29 mouse cellular contexts compared by ENCODE assay signal in the genomic region with DNA sequence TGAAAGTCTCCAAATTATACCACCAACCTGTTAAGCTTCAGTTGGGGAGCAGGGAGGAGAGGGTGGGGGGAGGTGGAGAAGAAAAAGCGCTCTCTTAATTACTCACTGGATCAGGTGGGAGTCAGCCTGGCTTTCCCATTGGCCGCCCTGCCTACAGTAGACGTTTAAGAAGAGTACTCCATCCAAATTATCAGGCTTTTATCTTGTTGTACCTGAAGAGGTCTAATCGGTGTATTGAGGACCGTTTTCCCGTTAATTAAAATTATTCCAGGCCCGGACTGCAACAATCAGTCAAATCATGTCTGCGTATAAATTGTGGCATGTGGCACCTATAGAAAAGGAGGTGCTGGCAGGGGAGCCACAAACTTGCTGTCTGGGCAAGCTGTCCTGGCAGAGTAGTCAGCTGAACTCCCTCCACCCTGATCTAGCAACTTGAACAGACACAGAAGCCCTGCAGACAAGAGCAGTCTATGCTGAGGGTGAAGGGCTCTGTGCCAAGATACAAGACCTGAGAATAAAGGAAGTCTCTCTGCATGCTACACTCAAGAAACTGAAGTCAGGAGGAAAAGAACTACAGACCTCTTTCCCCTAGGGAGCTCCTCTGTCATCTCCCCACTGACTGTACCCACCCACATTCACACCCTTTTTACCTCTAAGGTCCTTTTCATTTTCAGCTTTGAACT. TPM values are rescaled to one million over a fixed set of nuclear protein-coding genes. Genes with fewer than 3 reads are reported as not detected.
DNase-seq lines count a peak whose midpoint lies in the region; ATAC-seq and TF ChIP-seq lines count a peak whose summit lies in the region.
"Had no signal": no experiment of that assay in that cellular context is flagged by ENCODE, and none has a peak within 500 bp of the region (broad histone marks: within the 10 kb centered on the region; RNA-seq: fewer than 3 reads in every experiment).

TSS of gene Tbx19 (minus strand) at position 51 of the 683 bp plus-strand sequence.

- no peaks in the 10 kb centered on the region for H3K4me1 ChIP-seq in midbrain, postnatal 0 days (ENCODE audit: insufficient read depth, low read length)
- no peaks in the 10 kb centered on the region for H3K4me1 ChIP-seq in midbrain, embryonic 13.5 days (replicated peaks)
- no peaks in the 10 kb centered on the region for H3K4me1 ChIP-seq in MEL (ENCODE audit: control insufficient read depth in 1 of 2, insufficient read depth in 2 of 2, low read length in 2 of 2)
- H3K4me1 ChIP-seq in kidney, adult 2 months (ENCODE audit: control insufficient read depth, insufficient read depth, low read length), result no peaks in the 10 kb centered on the region
- H3K4me1 ChIP-seq: heart, embryonic 10.5 days; hindbrain, embryonic 10.5 days; limb, embryonic 15.5 days; megakaryocyte, embryonic 14.5 days had no signal

- no peak within 1 kb of the TSS for H3K27ac ChIP-seq in midbrain, postnatal 0 days (ENCODE audit: low read depth, low read length)
- no peak within 1 kb of the TSS for H3K27ac ChIP-seq in midbrain, embryonic 13.5 days
- H3K27ac ChIP-seq in MEL (ENCODE audit: control insufficient read depth, low read depth, low read length), result no peak within 1 kb of the TSS
- H3K27ac ChIP-seq in kidney, adult 2 months (ENCODE audit: insufficient read depth, low read depth, low read length), result no peak within 1 kb of the TSS
- H3K27ac ChIP-seq: heart, embryonic 10.5 days; hindbrain, embryonic 10.5 days; kidney, postnatal 0 days; limb, embryonic 15.5 days; liver, embryonic 14.5 days had no signal

- TF ChIP-seq CTCF in midbrain, postnatal 0 days (IDR thresholded peaks at IDR 0.05), result no peak
- TF ChIP-seq CTCF in MEL (IDR thresholded peaks at IDR 0.05 in 2 of 3, conservative IDR thresholded peaks at IDR 0.05 in 1 of 3; ENCODE audit: control insufficient read depth in 1 of 3, insufficient read depth in 1 of 3, low read depth in 2 of 3, low read length in 3 of 3, poor library complexity in 1 of 3, severe bottlenecking in 1 of 3), result no peak
- no peak for TF ChIP-seq CTCF in kidney, adult 2 months (conservative IDR thresholded peaks at IDR 0.05; ENCODE audit: insufficient read depth, insufficient read length, low read depth, low read length)

- 87% methylated on average over 8 of the region's 8 CpGs for WGBS in midbrain, postnatal 0 days
- 88% methylated on average over 8 of the region's 8 CpGs for WGBS in midbrain, embryonic 13.5 days
- 85% methylated on average over 8 of the region's 8 CpGs for WGBS in kidney, adult 2 months

- intact Hi-C loops in heart, postnatal 14 days (cut with DNase I), result no loop called here

- H3K79me2 ChIP-seq in MEL (ENCODE audit: control insufficient read depth, insufficient read depth, low read length, poor library complexity), result no peaks in the 10 kb centered on the region

- DNase-seq in heart, adult 11 months, result peak; percentile 69
- no peak for DNase-seq in heart, postnatal 14 days
- DNase-seq in midbrain, postnatal 0 days (ENCODE audit: low spot score), result peak; percentile 19
- peak; percentile 51 for DNase-seq in MEL (ENCODE audit: low read depth, low spot score)
- DNase-seq in splenic B cell, adult 2 months (ENCODE audit: low read depth, low spot score), result peak; percentile 17
- DNase-seq in kidney, adult 2 months, result no peak
- DNase-seq: adrenal gland, postnatal 10 days; B cell, adult 2 months; cerebellum, adult 2 months; cerebellum, postnatal 25 days; kidney, adult 18-20 months; layer of hippocampus, adult 9-11 months; left cerebral cortex, postnatal 4 days; lung, embryonic 14.5 days; thymus, adult 18-20 months had no signal

- no peak within 1 kb of the TSS for H3K4me3 ChIP-seq in midbrain, postnatal 0 days (ENCODE audit: low read depth, low read length)
- H3K4me3 ChIP-seq in midbrain, embryonic 13.5 days (replicated peaks), result no peak within 1 kb of the TSS
- H3K4me3 ChIP-seq in MEL (ENCODE audit: control insufficient read depth in 1 of 2, insufficient read depth in 1 of 2, low read depth in 2 of 2, low read length in 2 of 2), result no peak within 1 kb of the TSS
- no peak within 1 kb of the TSS for H3K4me3 ChIP-seq in kidney, adult 2 months (ENCODE audit: insufficient read depth, low read depth, low read length)
- H3K4me3 ChIP-seq: heart, embryonic 10.5 days; hindbrain, embryonic 10.5 days; limb, embryonic 15.5 days; megakaryocyte, embryonic 14.5 days had no signal

- H3K9me3 ChIP-seq in midbrain, postnatal 0 days (ENCODE audit: low read length), result no peaks in the 10 kb centered on the region
- no peaks in the 10 kb centered on the region for H3K9me3 ChIP-seq in midbrain, embryonic 13.5 days
- no peaks in the 10 kb centered on the region for H3K9me3 ChIP-seq in MEL (replicated peaks; ENCODE audit: insufficient read depth, low read length)
- H3K9me3 ChIP-seq: heart, embryonic 10.5 days; hindbrain, embryonic 10.5 days; limb, embryonic 15.5 days had no signal

- H3K9ac ChIP-seq in midbrain, postnatal 0 days (replicated peaks; ENCODE audit: low read length, poor library complexity, severe bottlenecking), result no peak within 1 kb of the TSS
- no peak within 1 kb of the TSS for H3K9ac ChIP-seq in midbrain, embryonic 13.5 days (replicated peaks)
- no peak within 1 kb of the TSS for H3K9ac ChIP-seq in MEL (ENCODE audit: control insufficient read depth, low read depth, low read length, poor library complexity, severe bottlenecking)
- H3K9ac ChIP-seq: limb, embryonic 15.5 days; liver, embryonic 14.5 days; lung, embryonic 14.5 days had no signal

- no peak within 1 kb of the TSS for H3K4me2 ChIP-seq in midbrain, postnatal 0 days (ENCODE audit: low read depth, low read length, poor library complexity, severe bottlenecking)
- no peak within 1 kb of the TSS for H3K4me2 ChIP-seq in midbrain, embryonic 13.5 days (replicated peaks)
- H3K4me2 ChIP-seq: limb, embryonic 15.5 days; lung, embryonic 14.5 days had no signal

- ATAC-seq in midbrain, postnatal 0 days (ENCODE audit: low FRiP score), result no peak
- no peak for ATAC-seq in midbrain, embryonic 13.5 days
- ATAC-seq: activated CD4-positive, CD25-positive, alpha-beta regulatory T cell, adult 4 months; inflammation-experienced regulatory T-cells, adult 6 months had no signal

- TF ChIP-seq POLR2A in MEL (IDR thresholded peaks at IDR 0.05; ENCODE audit: control insufficient read depth in 1 of 2, insufficient read depth in 1 of 2, low read depth in 1 of 2, low read length in 2 of 2, poor library complexity in 1 of 2), result no peak
- TF ChIP-seq POLR2A in kidney, adult 2 months (IDR thresholded peaks at IDR 0.05; ENCODE audit: low read depth, low read length), result no peak

- no peak for TF ChIP-seq EP300 in MEL (IDR thresholded peaks at IDR 0.05; ENCODE audit: low read depth in 1 of 2, low read length in 2 of 2)

- TF ChIP-seq RAD21 in MEL (IDR thresholded peaks at IDR 0.05; ENCODE audit: low read depth, low read length), result no peak

- no peaks in the 10 kb centered on the region for H3K27me3 ChIP-seq in midbrain, postnatal 0 days (ENCODE audit: insufficient read depth, low read length)
- no peaks in the 10 kb centered on the region for H3K27me3 ChIP-seq in midbrain, embryonic 13.5 days
- peaks cover 0 to 2% of the 10 kb centered on the region in 2 experiments; a peak in 1 of 4 replicates for H3K27me3 ChIP-seq in MEL (ENCODE audit: control insufficient read depth in 1 of 2, insufficient read depth in 2 of 2, low read length in 2 of 2)
- H3K27me3 ChIP-seq in splenic B cell, adult 2 months (ENCODE audit: control insufficient read depth, insufficient read depth, low read length, poor library complexity, severe bottlenecking), result no peaks in the 10 kb centered on the region
- no peaks in the 10 kb centered on the region for H3K27me3 ChIP-seq in kidney, adult 2 months (replicated peaks; ENCODE audit: control insufficient read depth, insufficient read depth, low read length)
- H3K27me3 ChIP-seq: limb, embryonic 15.5 days had no signal

- H3K36me3 ChIP-seq in midbrain, postnatal 0 days (ENCODE audit: insufficient read depth, low read length), result no peaks in the 10 kb centered on the region
- H3K36me3 ChIP-seq in midbrain, embryonic 13.5 days, result no peaks in the 10 kb centered on the region
- H3K36me3 ChIP-seq in MEL (ENCODE audit: control insufficient read depth in 1 of 2, insufficient read depth in 2 of 2, low read length in 2 of 2), result no peaks in the 10 kb centered on the region
- H3K36me3 ChIP-seq in splenic B cell, adult 2 months (ENCODE audit: control insufficient read depth, insufficient read depth, low read length, poor library complexity, severe bottlenecking), result no peaks in the 10 kb centered on the region
- no peaks in the 10 kb centered on the region for H3K36me3 ChIP-seq in kidney, adult 2 months (ENCODE audit: control insufficient read depth, insufficient read depth, low read length)
- H3K36me3 ChIP-seq: heart, embryonic 10.5 days; hindbrain, embryonic 10.5 days; limb, embryonic 15.5 days had no signal

TF ChIP-seq in MEL, 35 proteins besides CTCF, POLR2A, EP300 and RAD21 (continues in another document):
- TF ChIP-seq BHLHE40 (IDR thresholded peaks at IDR 0.05; ENCODE audit: borderline replicate concordance, low read depth, low read length) (no peak), TBP (IDR thresholded peaks at IDR 0.05; ENCODE audit: low read depth, low read length) (no peak), RCOR1 (IDR thresholded peaks at IDR 0.05; ENCODE audit: low read depth, low read length) (no peak), SMC3 (IDR thresholded peaks at IDR 0.05; ENCODE audit: low read depth, low read length) (no peak), MAFK (IDR thresholded peaks at IDR 0.05; ENCODE audit: borderline replicate concordance, low read depth, low read length) (no peak), KAT2A (conservative IDR thresholded peaks at IDR 0.05; ENCODE audit: low read depth, low read length) (no peak), POLR2AphosphoS2 (IDR thresholded peaks at IDR 0.05; ENCODE audit: low read length) (no peak), POLR2AphosphoS5 (IDR thresholded peaks at IDR 0.05; ENCODE audit: borderline replicate concordance, low read depth, low read length) (no peak), MEF2A (IDR thresholded peaks at IDR 0.05; ENCODE audit: extremely low read depth, insufficient replicate concordance, low read depth, low read length, poor library complexity, severe bottlenecking) (no peak), ELF1 (IDR thresholded peaks at IDR 0.05; ENCODE audit: low read depth, low read length) (no peak), HCFC1 (IDR thresholded peaks at IDR 0.05; ENCODE audit: low read depth, low read length) (no peak), MAX (IDR thresholded peaks at IDR 0.05; ENCODE audit: low read length) (no peak), ZNF384 (IDR thresholded peaks at IDR 0.05; ENCODE audit: low read depth, low read length) (no peak)

RNA-seq across cellular contexts. Expression of gene Tbx19, which starts in this region (rescaled TPM):
- not detected for total RNA-seq in heart, postnatal 14 days (2021)
- 0.19 TPM in 1 of 2 replicates, not detected in the other for total RNA-seq in midbrain, postnatal 0 days (2014; rRNA removed)
- polyA plus RNA-seq in midbrain, postnatal 0 days (2015; fragmentation: Nextera tagmentation; extraction: Ambion mirVana), result 0.10 and 0.26 TPM in 2 replicates
- 0.08 TPM in 1 of 2 replicates, not detected in the other for polyA plus RNA-seq in midbrain, embryonic 13.5 days (2015; fragmentation: Nextera tagmentation; extraction: Ambion mirVana)
- not detected in 2 replicates for total RNA-seq in MEL (2012; rRNA removed)
- polyA plus RNA-seq in MEL (2012; ENCODE audit: insufficient read depth in 1 of 2, insufficient read length in 2 of 2, low read depth in 1 of 2, low replicate concordance in 2 of 2, missing spikeins in 1 of 2), result under 1 TPM in 1 of 2 experiments, not detected in 1; 0.19 TPM
- polyA plus RNA-seq in kidney, adult 2 months (2012; rRNA removed), result not detected in 2 replicates
- total RNA-seq: adrenal gland, postnatal 10 days; gastrocnemius, adult 18-20 months; left cerebral cortex, adult 18-20 months; left cerebral cortex, postnatal 4 days; monocyte, adult 5-6 weeks; neutrophil, adult 5-6 weeks had no signal
- polyA plus RNA-seq: activated CD4-positive, CD25-positive, alpha-beta regulatory T cell, adult 4 months; cerebellum, adult 2 months; heart, embryonic 10.5 days; hindbrain, embryonic 10.5 days; inflammation-experienced regulatory T-cells, adult 6 months; kidney, postnatal 0 days; large intestine, adult 2 months; limb, embryonic 15.5 days; lung, embryonic 14.5 days had no signal

Comparison
In these comparisons a context has a peak if more than half of its experiments do, and no peak if none do; other contexts are left out.
1. DNase-seq: peak in heart, adult 11 months (single experiment) and splenic B cell, adult 2 months (single experiment); none in heart, postnatal 14 days (0 of 2) and kidney, adult 2 months (single experiment).
2. Peak in DNase-seq in midbrain, postnatal 0 days; RNA of the gene not detected or under 1 TPM.
3. Peak in DNase-seq in MEL; RNA of the gene not detected or under 1 TPM.